Mouse (Mus musculus): ENCODE measurements around the gene Rars. TPM values are rescaled to one million over a fixed set of nuclear protein-coding genes. Genes with fewer than 3 reads are reported as not detected.

The Rars gene
- polyA plus RNA-seq, 1 experiment from 2014 or later: 64.5 TPM

DNA sequence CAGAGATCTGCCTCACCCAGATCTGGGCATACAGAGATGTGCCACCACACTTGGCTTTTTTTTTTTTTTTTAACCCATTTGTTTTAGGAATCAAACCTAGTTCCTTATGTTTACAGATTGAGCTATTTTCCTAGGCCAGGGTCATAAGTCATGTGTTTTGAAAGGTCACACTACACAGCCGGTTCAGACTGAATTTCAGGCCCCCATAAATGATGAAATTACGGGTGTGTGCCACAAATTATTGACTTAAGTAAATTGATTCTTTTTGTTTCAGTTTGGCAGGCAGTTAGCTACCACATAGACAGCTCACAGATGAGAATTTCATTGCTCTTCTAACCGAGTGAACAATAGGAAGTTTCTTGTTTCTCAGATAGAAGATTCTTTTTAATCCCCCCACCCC is 50.3 kb downstream of the Rars start:
- no peaks in the 10 kb centered on the region for H3K27me3 ChIP-seq (ENCODE audit: control insufficient read depth, insufficient read depth, low read length)
- no peak for ATAC-seq (replicated peaks; ENCODE audit: extremely low read depth, insufficient read depth, low FRiP score)
- no peak overlapping the region for H3K27ac ChIP-seq (ENCODE audit: low read length)
- peaks cover 43% of the 10 kb centered on the region for H3K36me3 ChIP-seq (ENCODE audit: control insufficient read depth, insufficient read depth)
- H3K9me3 ChIP-seq (replicated peaks; ENCODE audit: control insufficient read depth, low read length): no peaks in the 10 kb centered on the region
- 92% methylated on average over 3 of the region's 3 CpGs for whole genome bisulfite sequencing
- no peak overlapping the region for H3K4me2 ChIP-seq (ENCODE audit: low read depth, low read length)
- no peak overlapping the region for H3K4me3 ChIP-seq (ENCODE audit: low read length)
- H3K9ac ChIP-seq (ENCODE audit: low read length): no peak overlapping the region
- H3K4me1 ChIP-seq (ENCODE audit: control insufficient read depth, insufficient read depth, low read length): no peaks in the 10 kb centered on the region

- no peak overlapping the region for H3K4me3 ChIP-seq (ENCODE audit: low read length)
- WGBS: 72% methylated on average over 5 of the region's 5 CpGs
- H3K27me3 ChIP-seq (ENCODE audit: control insufficient read depth, insufficient read depth, low read length): no peaks in the 10 kb centered on the region
- no peak; the same call in 1 of the 2 replicates for ATAC-seq (replicated peaks; ENCODE audit: extremely low read depth, insufficient read depth, low FRiP score)
- H3K36me3 ChIP-seq (ENCODE audit: control insufficient read depth, insufficient read depth): peaks cover 52% of the 10 kb centered on the region
- no peak overlapping the region for H3K4me2 ChIP-seq (ENCODE audit: low read depth, low read length)
- no peak overlapping the region for H3K9ac ChIP-seq (ENCODE audit: low read length)
- no peak overlapping the region for H3K27ac ChIP-seq (ENCODE audit: low read length)
- H3K4me1 ChIP-seq (ENCODE audit: control insufficient read depth, insufficient read depth, low read length): no peaks in the 10 kb centered on the region
- H3K9me3 ChIP-seq (replicated peaks; ENCODE audit: control insufficient read depth, low read length): no peaks in the 10 kb centered on the region
These were observed 51.3 kb downstream of the Rars start for GRCm38 (mm10) chr11:35783038-35783437.

DNA sequence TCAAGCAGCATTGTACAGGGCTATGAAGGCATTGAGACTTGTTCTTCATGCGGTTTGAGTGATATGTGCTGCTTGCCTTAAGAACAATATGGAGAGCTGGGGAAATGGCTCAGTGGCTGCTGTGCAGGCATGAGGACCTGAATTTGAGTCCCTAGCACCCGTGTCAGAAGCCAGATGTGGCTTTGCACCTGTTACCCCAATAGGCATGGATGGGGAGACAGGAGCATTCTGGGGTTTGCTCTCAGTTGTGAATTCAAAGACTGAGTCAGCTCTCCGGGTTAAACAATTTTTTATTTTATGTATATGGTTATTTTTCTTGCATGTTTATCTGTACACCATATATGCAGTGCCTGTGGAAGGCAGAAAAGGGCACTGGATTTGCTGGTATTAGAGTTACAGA is 51.9 kb downstream of the Rars start:
- Histone ChIP-seq H3K27me3 (ENCODE audit: control insufficient read depth, insufficient read depth, low read length) (no peaks in the 10 kb centered on the region), H3K27ac (ENCODE audit: low read length) (no peak overlapping the region), H3K4me3 (ENCODE audit: low read length) (no peak overlapping the region), H3K36me3 (ENCODE audit: control insufficient read depth, insufficient read depth) (peaks cover 58% of the 10 kb centered on the region), H3K9ac (ENCODE audit: low read length) (no peak overlapping the region), H3K4me1 (ENCODE audit: control insufficient read depth, insufficient read depth, low read length) (no peaks in the 10 kb centered on the region), H3K9me3 (replicated peaks; ENCODE audit: control insufficient read depth, low read length) (no peaks in the 10 kb centered on the region), H3K4me2 (ENCODE audit: low read depth, low read length) (no peak overlapping the region)
- 96% methylated on average over 3 of the region's 3 CpGs for WGBS
- ATAC-seq (replicated peaks; ENCODE audit: extremely low read depth, insufficient read depth, low FRiP score): no peak

GRCm38 (mm10) chr11:35780336-35780735 is 54.0 kb downstream of the Rars start:
- H3K27me3 ChIP-seq (ENCODE audit: control insufficient read depth, insufficient read depth, low read length): no peaks in the 10 kb centered on the region
- no peaks in the 10 kb centered on the region for H3K4me1 ChIP-seq (ENCODE audit: control insufficient read depth, insufficient read depth, low read length)
- no peak for ATAC-seq (replicated peaks; ENCODE audit: extremely low read depth, insufficient read depth, low FRiP score)
- no peak overlapping the region for H3K4me2 ChIP-seq (ENCODE audit: low read depth, low read length)
- no peak overlapping the region for H3K27ac ChIP-seq (ENCODE audit: low read length)
- H3K9ac ChIP-seq (ENCODE audit: low read length): no peak overlapping the region
- peaks cover 69% of the 10 kb centered on the region for H3K36me3 ChIP-seq (ENCODE audit: control insufficient read depth, insufficient read depth)
- 85% methylated on average over 3 of the region's 3 CpGs for WGBS
- H3K9me3 ChIP-seq (replicated peaks; ENCODE audit: control insufficient read depth, low read length): no peaks in the 10 kb centered on the region
- H3K4me3 ChIP-seq (ENCODE audit: low read length): no peak overlapping the region

DNA sequence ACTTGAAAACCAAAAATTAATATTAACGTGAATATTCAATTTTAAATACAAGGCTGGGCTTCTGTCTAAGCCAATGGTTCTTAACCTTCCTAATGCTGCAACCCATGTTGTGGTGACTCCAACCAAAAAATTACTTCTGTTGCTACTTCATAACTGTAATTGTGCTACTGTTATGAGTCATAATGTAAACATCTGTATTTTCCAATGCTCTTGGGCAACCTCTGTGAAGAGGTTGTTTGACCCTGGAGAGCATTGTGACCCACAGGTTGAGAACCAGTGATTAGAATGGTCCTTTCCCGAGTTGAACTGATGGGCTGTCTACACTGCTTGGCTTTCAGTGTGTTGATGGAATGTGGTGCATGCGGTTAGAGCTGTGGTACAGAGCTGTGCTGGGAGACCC is 57.9 kb downstream of the Rars start:
- Histone ChIP-seq H3K4me3 (ENCODE audit: low read length) (no peak overlapping the region), H3K9ac (ENCODE audit: low read length) (no peak overlapping the region), H3K27me3 (ENCODE audit: control insufficient read depth, insufficient read depth, low read length) (no peaks in the 10 kb centered on the region), H3K4me1 (ENCODE audit: control insufficient read depth, insufficient read depth, low read length) (peaks cover 2% of the 10 kb centered on the region; the same call in 1 of the 2 replicates), H3K9me3 (replicated peaks; ENCODE audit: control insufficient read depth, low read length) (no peaks in the 10 kb centered on the region), H3K36me3 (ENCODE audit: control insufficient read depth, insufficient read depth) (peaks cover 36% of the 10 kb centered on the region), H3K27ac (ENCODE audit: low read length) (no peak overlapping the region), H3K4me2 (ENCODE audit: low read depth, low read length) (no peak overlapping the region)
- 85% methylated on average over 3 of the region's 3 CpGs for WGBS
- no peak for ATAC-seq (replicated peaks; ENCODE audit: extremely low read depth, insufficient read depth, low FRiP score)

DNA sequence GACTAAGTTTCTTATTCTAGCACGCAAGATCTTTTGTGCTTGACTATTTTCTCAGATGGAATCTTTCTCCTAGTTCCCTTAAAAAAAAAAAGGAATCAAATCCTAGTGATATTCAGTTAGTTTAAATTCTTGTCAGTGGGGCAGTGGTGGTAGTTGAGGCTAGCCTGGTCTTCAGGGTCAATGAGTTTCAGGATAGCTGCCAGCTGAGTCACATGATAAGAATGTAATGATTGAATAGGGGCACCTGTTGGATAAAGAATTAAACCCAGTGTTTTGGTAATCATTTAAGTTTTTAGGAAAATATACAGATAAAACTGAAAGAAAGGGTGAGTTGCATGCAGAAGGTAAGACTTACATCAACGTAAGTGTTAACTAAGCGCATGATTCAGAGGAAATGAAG is 58.7 kb downstream of the Rars start:
- 93% methylated on average over 3 of the region's 3 CpGs for WGBS
- Histone ChIP-seq H3K27ac (ENCODE audit: low read length) (no peak overlapping the region), H3K27me3 (ENCODE audit: control insufficient read depth, insufficient read depth, low read length) (no peaks in the 10 kb centered on the region), H3K4me1 (ENCODE audit: control insufficient read depth, insufficient read depth, low read length) (peaks cover 10% of the 10 kb centered on the region), H3K9ac (ENCODE audit: low read length) (no peak overlapping the region), H3K9me3 (replicated peaks; ENCODE audit: control insufficient read depth, low read length) (no peaks in the 10 kb centered on the region), H3K4me3 (ENCODE audit: low read length) (no peak overlapping the region), H3K36me3 (ENCODE audit: control insufficient read depth, insufficient read depth) (peaks cover 36% of the 10 kb centered on the region), H3K4me2 (ENCODE audit: low read depth, low read length) (no peak overlapping the region)
- ATAC-seq (replicated peaks; ENCODE audit: extremely low read depth, insufficient read depth, low FRiP score): no peak

GRCm38 (mm10) chr11:35770741-35771504 is 63.4 kb downstream of the Rars start:
- no peaks in the 10 kb centered on the region for H3K9me3 ChIP-seq (replicated peaks; ENCODE audit: control insufficient read depth, low read length)
- peak overlapping the region; percentile 77 for H3K4me2 ChIP-seq (ENCODE audit: low read depth, low read length)
- no peak for ATAC-seq (replicated peaks; ENCODE audit: extremely low read depth, insufficient read depth, low FRiP score)
- peak overlapping the region; percentile 69 for H3K4me3 ChIP-seq (ENCODE audit: low read length)
- peak overlapping the region; percentile 12; the same call in 1 of the 2 replicates for H3K27ac ChIP-seq (ENCODE audit: low read length)
- H3K36me3 ChIP-seq (ENCODE audit: control insufficient read depth, insufficient read depth): peaks cover under 1% of the 10 kb centered on the region; the same call in 1 of the 2 replicates
- no peaks in the 10 kb centered on the region for H3K27me3 ChIP-seq (ENCODE audit: control insufficient read depth, insufficient read depth, low read length)
- H3K9ac ChIP-seq (ENCODE audit: low read length): peak overlapping the region; percentile 84
- 55% methylated on average over 9 of the region's 9 CpGs for WGBS
- H3K4me1 ChIP-seq (ENCODE audit: control insufficient read depth, insufficient read depth, low read length): peaks cover 13% of the 10 kb centered on the region

- Histone ChIP-seq H3K4me3 (ENCODE audit: low read length) (peak overlapping the region; percentile 69), H3K27me3 (ENCODE audit: control insufficient read depth, insufficient read depth, low read length) (no peaks in the 10 kb centered on the region), H3K27ac (ENCODE audit: low read length) (peak overlapping the region; percentile 85), H3K36me3 (ENCODE audit: control insufficient read depth, insufficient read depth) (no peaks in the 10 kb centered on the region), H3K9ac (ENCODE audit: low read length) (peak overlapping the region; percentile 84), H3K4me2 (ENCODE audit: low read depth, low read length) (peak overlapping the region; percentile 77), H3K9me3 (replicated peaks; ENCODE audit: control insufficient read depth, low read length) (no peaks in the 10 kb centered on the region), H3K4me1 (ENCODE audit: control insufficient read depth, insufficient read depth, low read length) (peaks cover 13% of the 10 kb centered on the region)
- peak; percentile 90 for ATAC-seq (replicated peaks; ENCODE audit: extremely low read depth, insufficient read depth, low FRiP score)
- under 1% methylated on average over 41 of the region's 41 CpGs for WGBS
These were observed 64.4 kb downstream of the Rars start for GRCm38 (mm10) chr11:35769746-35770437.

DNA sequence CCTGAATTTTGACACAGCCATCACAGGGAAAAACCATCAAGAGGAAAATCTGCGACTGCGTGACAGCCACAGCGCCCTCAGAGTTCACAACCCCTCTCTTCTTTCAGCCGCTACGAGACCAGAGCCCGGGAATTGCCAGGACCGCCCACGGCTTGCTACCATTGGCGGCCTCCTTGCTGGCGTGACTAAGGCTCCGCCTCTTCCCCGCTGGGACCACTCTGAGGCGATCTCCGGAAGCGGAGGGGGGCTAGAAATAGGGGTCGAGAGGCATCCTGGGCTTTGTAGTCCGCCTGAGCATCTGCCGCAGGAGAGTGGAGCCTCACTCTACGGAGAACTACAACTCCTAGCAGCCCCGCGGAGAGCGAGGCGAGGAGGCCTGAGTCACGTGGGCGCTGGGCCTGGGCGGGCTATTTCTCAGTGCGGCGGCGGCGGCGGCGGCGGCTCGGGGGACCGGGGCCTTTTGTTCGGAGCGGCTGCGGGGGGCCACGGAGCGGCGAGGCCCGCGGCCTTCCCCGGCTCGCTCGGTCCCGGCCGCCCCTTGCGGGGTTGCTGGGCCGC is 65.0 kb downstream of the Rars start, which contains the start of gene Pank3:
Pank3 (plus strand) TSS at position 297 of the 558 bp plus-strand sequence.
- Histone ChIP-seq H3K4me1 (ENCODE audit: control insufficient read depth, insufficient read depth, low read length) (peaks cover 13% of the 10 kb centered on the region), H3K4me2 (ENCODE audit: low read depth, low read length) (peak within 1 kb of the TSS; percentile 77), H3K9ac (ENCODE audit: low read length) (peak within 1 kb of the TSS; percentile 84), H3K4me3 (ENCODE audit: low read length) (peak within 1 kb of the TSS; percentile 69), H3K27me3 (ENCODE audit: control insufficient read depth, insufficient read depth, low read length) (no peaks in the 10 kb centered on the region), H3K27ac (ENCODE audit: low read length) (peak within 1 kb of the TSS; percentile 85), H3K9me3 (replicated peaks; ENCODE audit: control insufficient read depth, low read length) (no peaks in the 10 kb centered on the region), H3K36me3 (ENCODE audit: control insufficient read depth, insufficient read depth) (no peaks in the 10 kb centered on the region)
- ATAC-seq (replicated peaks; ENCODE audit: extremely low read depth, insufficient read depth, low FRiP score): peak; percentile 99
- WGBS: under 1% methylated on average over 44 of the region's 50 CpGs
